Mouse (Mus musculus) left cerebral cortex, adult 11 months (tissue): Measurements from ENCODE around the gene Npsr1.
A peak's percentile ranks its signal among the peaks of the same experiment; 100 is the strongest.

Experiments used
- DNase-seq: peaks from one replicate; pipeline ENCODE4 v3.0.0; 2022; ENCODE audit warnings: low spot score

Gene Npsr1

DNA sequence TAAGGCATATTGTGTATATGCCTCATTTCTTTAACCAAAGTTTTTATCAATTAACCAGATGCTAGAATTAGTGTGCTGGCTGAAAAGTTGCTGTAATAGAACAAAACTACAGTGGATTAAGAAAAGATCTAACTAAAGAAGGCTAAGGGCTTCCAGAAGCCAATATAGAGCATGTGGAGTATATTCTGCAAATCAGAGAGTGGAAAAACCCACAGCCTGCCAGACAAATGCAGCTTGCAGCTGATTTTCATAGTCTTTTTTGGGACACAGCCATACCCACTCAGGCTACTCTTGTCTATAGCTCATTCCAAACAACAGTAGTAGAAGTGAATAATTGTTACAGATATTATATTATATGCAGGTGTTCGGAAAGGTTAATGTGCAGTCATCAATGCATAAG, 138.7 kb downstream of the Npsr1 start:
- no peak for DNase-seq

DNA sequence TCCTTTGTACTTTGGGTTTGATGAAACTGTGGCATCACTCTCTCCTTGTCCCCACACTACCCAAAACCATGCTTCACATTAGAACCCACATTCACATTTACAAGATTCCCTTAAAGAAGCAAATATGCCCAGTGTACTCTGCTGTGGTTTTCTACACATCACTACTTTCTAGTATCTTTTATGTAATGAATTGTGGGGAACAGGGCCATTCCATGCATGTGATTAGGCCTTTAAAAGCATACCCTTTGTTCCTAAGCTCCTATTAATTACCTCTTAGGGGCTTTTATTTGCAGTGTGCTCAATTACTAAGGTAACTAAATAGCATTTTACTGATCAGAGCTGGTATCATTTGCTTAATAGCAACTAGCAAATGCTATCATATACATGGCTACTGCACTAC, 149.8 kb downstream of the Npsr1 start:
- DNase-seq, result no peak

DNA sequence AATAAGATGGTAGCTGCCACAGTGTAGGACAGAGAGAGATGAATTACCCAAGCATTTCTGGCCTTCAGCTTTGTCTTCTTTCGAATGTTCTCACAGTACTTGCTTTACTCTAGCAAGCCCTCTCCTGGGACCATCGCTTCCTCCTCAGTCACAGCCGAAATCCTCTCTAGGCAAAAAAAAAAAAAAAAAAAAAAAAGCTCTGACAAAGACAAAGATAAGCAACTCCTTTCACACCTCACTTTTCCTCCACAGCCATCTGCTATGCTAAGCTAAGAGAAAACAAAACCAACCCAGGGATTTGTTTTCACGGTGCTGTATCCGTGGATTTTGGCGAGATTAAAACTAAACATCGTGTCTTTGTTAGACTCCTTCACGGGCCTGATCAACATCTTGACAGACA, 156.4 kb downstream of the Npsr1 start:
- no peak for DNase-seq

DNA sequence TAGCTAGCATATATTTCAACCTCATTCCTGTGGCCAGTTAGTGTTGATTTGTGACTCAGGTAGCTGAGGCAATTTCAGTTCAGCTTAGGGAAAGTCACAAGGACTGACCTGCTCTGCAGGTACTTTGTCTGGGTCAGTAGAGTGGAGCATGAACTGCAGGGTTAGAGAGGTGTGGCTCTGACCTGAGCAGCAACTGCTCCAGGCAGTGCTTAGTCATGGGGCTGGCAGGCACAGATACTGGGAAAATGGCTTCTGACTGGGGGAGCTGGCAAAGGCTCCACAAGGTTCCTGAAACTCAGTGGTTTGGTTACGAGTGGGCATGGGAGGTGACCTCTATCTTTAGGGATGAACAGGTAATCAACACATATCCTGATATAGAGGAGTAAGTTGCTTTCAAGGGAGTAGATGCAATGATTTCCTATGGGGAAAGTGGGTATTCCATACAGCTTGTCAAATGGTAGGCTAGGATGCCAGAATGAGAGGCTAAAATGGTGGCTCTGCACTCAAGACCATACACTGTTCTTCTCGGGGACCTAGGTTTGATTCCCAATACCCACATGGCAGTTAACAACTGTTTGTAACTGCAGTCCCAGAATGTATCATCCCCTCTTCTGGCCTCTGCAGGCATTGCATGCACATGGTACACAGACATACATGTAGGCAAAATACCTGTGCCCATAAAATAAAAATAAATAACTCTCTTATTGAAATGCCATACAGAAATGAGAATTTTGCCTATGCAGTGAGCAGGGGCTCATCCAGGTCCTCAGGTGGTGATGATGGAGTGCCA, 182.9 kb downstream of the Npsr1 start:
- no peak for DNase-seq

DNA sequence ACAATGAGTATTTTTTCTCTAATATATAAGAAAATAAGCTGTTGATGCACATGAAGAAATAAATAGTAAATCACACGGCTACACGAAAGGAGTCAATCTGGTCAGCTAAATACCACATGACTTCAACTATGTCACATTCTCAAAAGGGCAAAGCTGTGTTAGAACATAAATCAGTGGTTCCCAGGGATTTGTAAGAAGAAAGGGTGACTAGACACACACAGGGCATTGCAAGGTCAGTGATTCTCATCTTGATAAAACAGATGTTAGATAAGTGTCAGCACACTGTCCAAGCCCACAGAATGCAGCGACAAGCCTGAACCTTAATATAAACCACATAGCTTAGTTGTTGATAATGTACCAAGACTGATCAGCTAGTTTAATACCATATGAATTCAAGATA, 184.8 kb downstream of the Npsr1 start:
- no peak for DNase-seq

GRCm38 (mm10) chr9:24283071-24283470, 185.3 kb downstream of the Npsr1 start:
- DNase-seq, result peak; percentile 25

- no peak for DNase-seq
Measured at GRCm38 (mm10) chr9:24283536-24283935, 185.7 kb downstream of the Npsr1 start.

- DNase-seq, result no peak
Measured at GRCm38 (mm10) chr9:24284239-24285084, 186.7 kb downstream of the Npsr1 start.

DNA sequence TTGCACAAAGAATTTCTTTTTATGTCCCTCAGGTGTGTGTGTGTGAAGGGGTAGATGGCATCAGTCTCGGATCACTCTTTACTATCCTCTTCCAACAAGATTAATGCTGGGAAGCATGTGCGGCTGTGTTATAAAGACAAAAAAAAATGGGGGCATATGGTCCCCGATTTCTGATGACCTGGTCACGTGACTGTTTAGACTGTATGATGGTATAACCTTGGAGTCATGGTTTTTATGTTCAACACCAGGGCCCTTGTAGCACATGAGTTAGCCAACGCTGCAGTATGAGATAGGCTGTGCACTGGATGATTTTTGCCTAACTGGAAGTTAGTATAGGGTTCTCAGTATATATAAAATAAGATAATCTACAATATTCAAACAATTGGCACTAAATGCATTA, 187.6 kb downstream of the Npsr1 start:
- DNase-seq, result no peak

GRCm38 (mm10) chr9:24291385-24291784, 193.6 kb downstream of the Npsr1 start:
- DNase-seq, result no peak

DNA sequence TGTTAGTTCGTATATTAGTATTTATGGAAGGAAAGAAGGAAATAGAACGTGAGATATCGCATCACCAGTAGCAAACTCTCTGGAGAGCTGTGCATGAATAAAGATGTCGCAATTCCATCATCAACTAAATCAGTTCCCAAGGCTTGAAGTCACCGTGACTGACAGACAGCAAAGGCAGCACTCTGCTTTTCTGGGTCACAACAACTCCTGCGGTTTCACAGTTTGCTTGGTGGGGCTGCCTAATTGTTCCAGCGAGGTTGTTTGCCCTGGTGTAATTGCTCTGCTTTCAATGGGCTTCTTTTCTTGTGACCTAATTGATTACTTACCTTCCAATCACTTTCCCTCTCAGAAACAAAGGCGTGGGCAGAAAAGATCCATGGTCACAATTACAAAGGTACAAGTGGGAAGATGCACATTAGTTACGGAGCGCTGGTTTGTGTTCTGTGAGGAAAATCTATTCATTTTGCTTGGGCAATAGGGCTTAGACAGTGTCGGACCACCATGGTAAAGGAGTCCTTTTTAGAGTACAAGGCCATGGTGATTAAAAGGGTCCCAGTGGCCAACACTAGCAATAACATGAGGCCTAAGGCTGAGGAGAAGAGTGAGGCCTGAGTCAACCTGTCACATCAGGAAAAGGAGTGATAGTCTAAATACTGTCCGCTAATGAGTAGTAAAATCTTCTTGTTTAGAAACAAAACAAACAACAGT, 195.6 kb downstream of the Npsr1 start:
- DNase-seq, result no peak

DNA sequence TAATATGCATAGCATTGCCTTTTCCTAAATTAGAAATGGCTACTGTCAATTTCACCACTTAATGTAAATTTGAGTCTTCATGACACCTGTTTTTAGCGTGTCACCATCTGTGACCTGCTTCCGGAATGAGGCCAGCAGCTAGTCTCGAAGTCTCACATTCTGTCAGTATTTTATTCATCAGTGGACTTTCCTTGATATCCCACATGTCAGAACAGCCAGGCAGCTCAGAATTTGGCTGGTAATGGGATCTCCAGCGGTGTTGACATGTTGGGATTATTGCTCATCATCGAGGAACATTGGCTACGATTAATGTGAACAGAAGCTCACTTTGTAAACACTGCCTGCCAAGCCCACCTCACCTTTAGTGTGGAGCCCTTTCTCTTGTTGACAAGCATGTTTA, 205.1 kb downstream of the Npsr1 start:
- DNase-seq, result no peak

DNA sequence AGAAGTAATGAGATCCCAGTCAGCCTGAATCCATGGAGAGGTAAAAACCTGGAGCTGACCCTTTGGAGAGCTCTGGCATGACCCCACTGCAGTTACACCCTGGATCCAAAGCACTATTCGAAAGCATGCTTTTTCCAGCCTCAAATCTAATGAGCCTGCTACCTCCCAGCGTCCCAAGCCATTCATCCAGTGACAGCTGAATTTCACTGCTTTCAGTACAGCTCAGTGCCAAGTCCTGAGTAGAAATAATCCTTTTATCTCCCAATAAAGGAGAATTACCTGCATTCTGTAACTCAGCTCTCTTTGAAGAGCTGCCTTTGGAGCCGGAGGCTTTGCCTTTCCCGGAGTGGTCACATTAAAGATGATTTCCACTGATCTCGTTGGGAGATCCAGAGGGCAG, 209.2 kb downstream of the Npsr1 start:
- no peak for DNase-seq

DNA sequence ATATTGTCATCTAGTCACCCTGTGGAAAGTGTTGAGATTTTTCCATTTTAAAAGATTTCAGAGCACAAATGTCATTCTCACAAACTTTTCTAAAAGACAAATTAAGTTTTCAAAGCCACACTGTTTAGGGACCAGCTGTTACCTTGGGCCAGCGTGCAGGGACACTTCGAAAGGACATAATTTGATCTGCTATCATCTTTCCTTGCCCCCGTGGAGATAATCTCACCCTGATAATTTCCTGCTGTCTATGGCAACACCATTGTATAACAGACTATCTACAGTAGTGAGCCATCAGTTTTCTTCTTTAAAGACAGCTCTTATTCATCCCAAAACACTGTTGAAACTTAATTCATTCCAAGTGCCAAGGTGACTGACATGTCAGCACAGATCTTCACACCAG, 209.6 kb downstream of the Npsr1 start:
- no peak for DNase-seq

DNA sequence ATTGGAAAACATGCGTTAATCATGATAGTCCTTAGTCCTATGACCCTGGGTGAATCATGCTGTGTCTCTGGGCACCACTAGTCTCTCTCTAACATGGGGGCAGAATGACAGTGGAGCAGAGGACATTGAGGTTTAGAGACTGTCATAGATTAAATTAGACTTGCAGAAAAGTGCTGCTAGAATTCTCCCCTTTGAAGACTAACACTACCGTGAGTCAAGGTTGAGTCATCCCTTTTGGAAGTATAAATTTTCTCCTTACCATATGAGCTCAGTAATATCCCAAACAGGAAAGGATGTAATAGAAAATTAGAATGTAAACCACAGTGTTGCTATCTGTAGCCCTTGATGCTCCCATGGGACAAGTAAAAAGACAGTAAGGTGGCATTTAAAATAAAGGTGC, 218.0 kb downstream of the Npsr1 start:
- DNase-seq, result no peak

- no peak for DNase-seq
Measured at GRCm38 (mm10) chr9:24331661-24332060, 233.9 kb downstream of the Npsr1 start.

- peak; percentile 34 for DNase-seq
Measured at GRCm38 (mm10) chr9:24341321-24341720, 243.5 kb downstream of the Npsr1 start.

DNA sequence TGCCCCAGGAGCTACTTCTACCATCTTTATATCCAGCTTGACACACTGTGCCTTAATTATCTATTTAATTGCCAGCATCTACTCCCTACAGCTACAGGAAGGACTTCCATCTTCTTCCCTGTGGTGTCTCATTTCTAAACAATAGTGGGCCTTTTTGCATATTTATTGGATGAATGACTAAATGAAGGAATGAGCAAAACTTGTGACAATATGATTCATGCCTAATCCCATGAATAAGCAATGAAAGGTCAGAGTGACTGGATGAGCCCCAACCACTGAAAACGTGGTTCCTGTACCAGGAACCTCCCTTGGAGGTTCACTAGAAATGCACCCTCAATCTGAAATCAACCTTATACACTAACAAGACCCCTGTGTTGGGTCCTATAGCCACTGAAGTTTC, 249.2 kb downstream of the Npsr1 start:
- DNase-seq, result no peak

- DNase-seq, result no peak
Measured at GRCm38 (mm10) chr9:24349510-24349909, 251.7 kb downstream of the Npsr1 start.

DNA sequence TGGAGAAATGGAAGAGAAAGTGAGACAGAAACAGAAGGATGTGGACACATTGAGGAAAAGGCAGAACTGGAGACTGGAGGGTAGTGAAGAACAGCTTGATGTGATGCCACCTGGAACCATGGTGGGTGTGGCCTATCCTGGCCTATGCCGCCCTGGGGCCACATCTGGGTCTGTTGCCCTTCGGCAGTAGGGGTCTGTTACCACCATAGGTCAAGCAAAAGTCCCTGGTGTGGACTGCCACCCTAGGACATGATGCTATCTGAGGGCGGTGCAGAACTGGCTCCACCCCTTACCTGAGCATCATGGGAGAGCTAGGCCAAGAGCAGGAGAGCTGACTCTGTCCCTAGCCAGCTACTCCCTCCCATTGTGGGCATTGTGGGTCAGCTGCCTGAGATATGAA, 253.6 kb downstream of the Npsr1 start:
- no peak for DNase-seq
